Mouse (Mus musculus): Measurements from ENCODE around the gene Col23a1. TPM values are rescaled to one million over a fixed set of nuclear protein-coding genes. Genes with fewer than 3 reads are reported as not detected.

The Col23a1 gene
- polyA plus RNA-seq, 1 experiment from 2014 or later = 11.1 TPM

Other genes starting within 250 kb of the Col23a1 start
- gene Olfr1375, start 241.8 kb upstream of the Col23a1 start, polyA plus RNA-seq (2014; fragmentation: Nextera tagmentation; extraction: Ambion mirVana) = not detected in 2 replicates
- 10.3 and 13.4 TPM in 2 replicates for gene Zfp354a, start 230.7 kb upstream of the Col23a1 start, polyA plus RNA-seq (2014; fragmentation: Nextera tagmentation; extraction: Ambion mirVana)
- gene Gm12569, start 69.4 kb upstream of the Col23a1 start, polyA plus RNA-seq (2014; fragmentation: Nextera tagmentation; extraction: Ambion mirVana) = not detected in 2 replicates
- gene Clk4, start 28.2 kb upstream of the Col23a1 start, polyA plus RNA-seq (2014; fragmentation: Nextera tagmentation; extraction: Ambion mirVana) = 136 and 144 TPM in 2 replicates
- 0.42 TPM in 1 of 2 replicates, not detected in the other for gene BC049762, start 26.9 kb upstream of the Col23a1 start, polyA plus RNA-seq (2014; fragmentation: Nextera tagmentation; extraction: Ambion mirVana)